Mouse (Mus musculus): ENCODE measurements around the gene Akr1b8.
"Not testable (repeated sequence)": the region's sequence is repeated elsewhere in the genome, so short reads cannot be mapped to it uniquely, and the experiment has no call there.

Akr1b8 gene

DNA sequence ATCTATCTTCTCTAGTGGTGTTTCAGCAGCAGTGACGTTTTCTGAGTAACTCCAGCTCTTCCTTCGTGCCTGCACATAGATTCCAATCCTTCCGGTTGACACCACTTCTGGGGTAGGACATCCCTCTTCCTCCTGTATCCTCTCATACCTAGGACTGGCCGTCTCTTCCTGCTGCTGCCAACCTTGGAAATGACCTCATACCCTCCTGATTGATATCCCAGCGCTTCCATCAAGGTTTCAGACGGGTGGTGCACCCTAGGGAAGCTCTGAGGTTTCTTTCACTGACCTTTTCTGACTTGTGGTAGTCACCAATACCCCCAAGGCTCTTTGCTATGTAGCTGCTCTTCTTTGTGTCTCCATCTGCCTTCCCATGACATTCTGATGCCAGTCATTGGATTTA is 44.5 kb downstream of the Akr1b8 start:
- DNase-seq (ENCODE audit: low read depth, low spot score), result no peak

DNA sequence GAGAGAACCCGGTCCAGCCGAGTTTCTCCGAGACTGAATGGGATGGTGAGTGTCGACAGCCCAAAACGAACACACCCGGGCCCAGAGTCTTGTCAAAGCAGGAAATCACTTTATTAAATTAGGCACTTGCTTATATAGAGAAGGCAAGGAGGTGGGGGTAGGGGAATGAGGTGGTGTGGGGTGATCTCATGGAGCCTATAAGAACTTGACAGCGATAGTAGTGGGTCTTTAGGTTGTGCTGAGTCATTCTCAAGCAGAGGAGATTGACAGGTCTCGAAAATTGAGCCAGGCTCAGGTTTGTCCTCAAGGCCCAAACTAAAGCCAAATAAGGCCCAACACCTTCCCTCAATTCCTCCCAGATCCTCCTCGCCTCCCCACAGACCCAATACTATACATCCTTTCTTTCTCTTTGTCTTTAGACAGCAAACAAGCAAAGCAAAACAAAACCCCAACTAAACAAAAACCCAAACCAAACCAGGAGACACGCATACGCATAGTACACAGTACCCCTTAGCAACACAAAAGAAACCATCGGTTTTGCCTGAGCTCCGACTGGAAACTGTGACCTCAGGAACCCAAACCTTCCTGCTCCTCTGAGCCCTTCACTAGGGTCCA is 45.8 kb downstream of the Akr1b8 start:
- DNase-seq (ENCODE audit: low read depth, low spot score), result no peak

DNA sequence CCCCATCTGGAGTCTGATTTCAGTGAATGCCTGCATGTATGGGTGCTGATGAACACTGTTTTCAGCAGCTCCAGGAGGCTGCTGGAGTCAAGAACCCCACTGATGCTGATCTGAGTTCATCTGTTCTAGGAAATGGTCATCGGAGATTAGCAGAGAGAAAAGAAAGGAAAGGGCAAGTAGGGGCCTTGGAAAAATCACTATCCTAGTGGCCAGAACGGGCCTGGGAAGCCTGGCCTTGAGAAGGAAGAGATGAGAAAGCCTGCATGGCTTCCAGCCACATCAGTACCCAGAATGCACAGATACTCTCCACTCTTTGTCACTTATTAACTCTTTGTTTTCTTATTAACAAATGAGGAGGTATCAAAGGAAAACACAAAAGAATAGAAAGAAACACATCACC is 46.8 kb downstream of the Akr1b8 start:
- no peak for DNase-seq (ENCODE audit: low read depth, low spot score)

DNA sequence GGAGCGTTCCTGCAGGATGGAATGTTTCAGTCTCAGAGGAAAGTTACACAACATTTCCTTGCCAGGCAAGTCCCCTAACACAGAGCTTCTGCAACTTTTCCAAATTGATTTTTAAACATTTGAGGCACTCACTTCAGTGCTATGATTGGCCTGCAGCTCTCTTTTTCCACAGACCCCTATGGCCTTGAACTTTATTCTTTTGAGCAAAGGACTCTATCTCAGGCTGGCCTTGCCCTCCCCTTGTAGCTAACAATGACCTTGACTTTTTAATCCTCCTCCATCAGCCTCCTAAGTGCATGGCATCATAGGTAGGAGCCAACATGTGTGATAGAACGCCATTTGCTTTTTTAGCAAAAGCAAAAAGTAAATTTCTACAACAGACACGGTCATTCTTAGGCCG is 52.8 kb downstream of the Akr1b8 start:
- no peak for DNase-seq (ENCODE audit: low read depth, low spot score)

DNA sequence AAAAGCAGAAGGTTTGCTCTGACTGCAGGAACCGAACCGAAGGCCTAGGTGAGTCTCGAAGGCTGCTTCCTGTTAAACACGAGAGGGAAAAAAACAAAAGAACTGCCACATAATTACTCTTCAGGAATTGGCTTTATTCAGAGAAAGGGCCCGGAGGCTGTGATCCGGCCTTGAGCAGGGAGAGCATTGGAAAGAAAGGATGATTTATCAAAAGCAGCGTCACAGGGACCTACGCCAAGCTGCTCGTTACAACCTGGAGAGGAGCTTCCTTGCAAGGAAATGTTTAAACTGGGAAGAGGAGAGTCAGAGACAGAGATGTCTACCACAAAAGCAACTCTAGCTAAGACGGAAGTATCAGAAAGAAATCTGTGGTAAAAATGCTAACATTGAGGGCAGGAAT is 53.5 kb downstream of the Akr1b8 start:
- DNase-seq (ENCODE audit: low read depth, low spot score), result no peak

DNA sequence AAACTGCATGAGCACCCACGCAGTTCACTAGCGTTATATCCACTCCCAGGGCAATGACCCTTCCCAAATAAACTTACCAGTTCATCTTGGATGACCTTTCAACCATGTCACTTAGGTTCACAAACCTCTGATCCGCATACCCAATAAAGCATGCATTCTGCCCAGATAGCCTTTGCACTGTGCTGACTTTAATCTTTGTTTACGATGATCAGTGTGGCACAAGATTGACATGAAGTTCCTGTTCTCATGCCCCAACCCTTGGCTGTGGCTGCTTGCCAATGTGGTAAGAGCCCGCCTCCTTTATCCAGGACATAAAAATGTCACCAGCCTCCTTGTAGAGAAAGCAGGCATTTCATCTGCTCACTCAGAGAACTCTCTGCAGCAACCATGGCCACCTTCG is 58.1 kb downstream of the Akr1b8 start, which contains the start of gene Akr1b7:
Gene Akr1b7, plus strand, starts transcription at position 312 of the 400 bp plus-strand sequence.
- DNase-seq (ENCODE audit: low read depth, low spot score), result no peak

DNA sequence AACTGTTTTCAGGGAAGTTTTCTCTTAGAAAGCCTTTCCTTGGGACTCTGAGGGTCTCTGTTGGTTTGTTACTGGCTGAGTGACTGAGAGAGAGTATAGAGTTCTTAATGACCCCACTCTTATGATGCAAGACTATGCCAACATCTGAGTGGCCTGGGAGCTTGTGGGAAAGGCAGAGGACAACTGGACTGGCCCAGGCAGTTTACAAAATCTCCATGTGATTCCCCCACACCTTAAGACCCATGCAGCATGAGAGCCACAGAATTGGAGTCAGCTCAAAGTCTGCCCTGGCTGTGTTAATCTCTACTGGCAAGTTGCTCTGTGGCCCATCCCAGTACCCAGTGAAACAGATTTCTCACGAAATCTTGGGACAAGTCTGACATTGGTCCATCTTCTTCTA is 58.8 kb downstream of the Akr1b8 start:
- DNase-seq (ENCODE audit: low read depth, low spot score), result no peak

DNA sequence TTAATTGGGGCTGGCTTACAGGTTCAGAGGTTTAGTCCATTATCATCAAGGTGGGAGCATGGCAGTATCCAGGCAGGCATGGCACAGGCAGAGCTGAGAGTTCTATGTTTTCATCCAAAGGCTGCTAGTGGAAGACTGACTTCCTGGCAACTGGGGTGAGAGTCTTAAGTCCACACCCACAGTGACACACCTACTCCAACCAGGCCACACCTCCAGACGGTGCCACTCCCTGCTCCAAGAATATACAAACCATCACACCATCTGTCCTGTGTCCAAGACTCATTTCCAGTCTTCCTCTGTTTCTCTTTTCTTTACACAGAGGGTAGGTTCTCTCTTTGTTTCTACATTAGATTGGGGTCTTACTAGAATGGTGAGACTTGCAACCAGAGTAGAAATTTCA is 59.5 kb downstream of the Akr1b8 start:
- DNase-seq (ENCODE audit: low read depth, low spot score), result not testable (repeated sequence)

DNA sequence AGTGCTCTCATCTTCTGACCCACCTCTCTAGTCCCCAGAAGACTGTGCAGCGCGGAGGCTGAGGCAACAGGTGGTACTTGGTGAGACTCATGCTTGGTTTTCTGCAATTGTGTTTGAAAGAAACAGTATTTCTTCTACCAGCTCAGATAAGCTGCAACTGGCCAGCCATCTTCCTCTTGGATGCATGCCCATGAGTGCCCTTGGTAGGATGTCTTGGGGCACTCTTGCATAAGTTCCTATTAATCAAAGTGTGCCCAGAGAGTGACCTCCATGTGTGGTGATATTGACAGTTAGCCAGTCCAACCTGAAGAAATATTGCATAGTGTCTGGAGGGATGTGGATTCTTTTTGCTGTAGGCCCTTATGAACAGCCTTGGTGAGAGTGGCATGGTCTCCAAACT is 62.6 kb downstream of the Akr1b8 start:
- DNase-seq (ENCODE audit: low read depth, low spot score), result no peak

Data from c-Kit-negative CD71-positive TER-119-positive erythroid progenitor cells, embryonic 14.5 days (primary cell).